Mouse (Mus musculus): Measurements from ENCODE around the gene Polq. TPM values are rescaled to one million over a fixed set of nuclear protein-coding genes. Genes with fewer than 3 reads are reported as not detected.

The Polq gene
- polyA plus RNA-seq (2014; fragmentation: Illumina TruSeq; extraction: RNeasy Lipid Tissue Mini Kit (QIAGEN cat#74804); ENCODE audit: low read depth, low replicate concordance): 1.0 TPM

GRCm38 (mm10) chr16:37011061-37011921 lies at the start of gene Polq:
TSS of gene Polq (plus strand) at chr16:37011786.

DNA sequence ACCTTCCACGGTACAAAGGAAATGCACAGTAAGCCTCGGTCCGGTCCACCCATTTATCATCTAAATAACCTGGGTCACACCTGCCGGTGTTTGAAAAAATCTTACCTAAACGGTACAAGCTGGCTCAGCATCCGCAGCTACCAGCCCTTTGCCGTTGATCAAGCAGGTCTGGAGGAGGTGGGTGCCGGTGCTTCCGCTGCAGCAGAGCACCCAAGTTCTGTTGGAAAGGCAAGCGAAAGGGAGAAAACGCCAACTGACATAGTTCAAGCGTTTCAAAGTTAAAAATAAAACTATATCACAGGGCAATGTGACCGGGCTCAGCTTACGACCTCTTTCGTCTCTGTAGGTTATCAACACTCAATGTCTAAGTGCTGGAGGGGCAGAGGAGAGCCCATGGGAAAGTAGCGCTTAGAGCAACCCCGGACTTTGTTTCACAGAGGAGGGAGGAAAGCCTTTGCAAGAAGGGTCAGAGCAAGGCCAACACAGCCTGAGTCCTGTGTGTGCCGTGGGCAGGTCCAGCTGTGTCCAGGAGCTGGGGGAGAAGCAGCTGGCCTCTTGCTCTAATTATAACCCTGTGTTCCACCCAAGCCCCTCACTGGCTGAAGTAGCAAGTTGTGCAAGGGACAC lies 21.5 kb upstream of the Polq start, which contains the start of gene Fbxo40:
Gene Fbxo40, minus strand, starts transcription at position 469 of the 627 bp plus-strand sequence.

Other genes with a start within 250 kb of the Polq start
- gene Slc15a2, start 226.8 kb upstream of the Polq start, polyA plus RNA-seq (2014; fragmentation: Illumina TruSeq; extraction: RNeasy Lipid Tissue Mini Kit (QIAGEN cat#74804); ENCODE audit: low read depth, low replicate concordance): 12.5 TPM
- gene Iqcb1, start 183.4 kb upstream of the Polq start, polyA plus RNA-seq (2014; fragmentation: Illumina TruSeq; extraction: RNeasy Lipid Tissue Mini Kit (QIAGEN cat#74804); ENCODE audit: low read depth, low replicate concordance): 66.3 TPM
- gene Eaf2, start 136.8 kb upstream of the Polq start, polyA plus RNA-seq (2014; fragmentation: Illumina TruSeq; extraction: RNeasy Lipid Tissue Mini Kit (QIAGEN cat#74804); ENCODE audit: low read depth, low replicate concordance): 2.1 TPM
- gene Golgb1, start 136.6 kb upstream of the Polq start, polyA plus RNA-seq (2014; fragmentation: Illumina TruSeq; extraction: RNeasy Lipid Tissue Mini Kit (QIAGEN cat#74804); ENCODE audit: low read depth, low replicate concordance): 60.5 TPM
- 2.4 TPM for gene Hcls1, start 76.8 kb upstream of the Polq start, polyA plus RNA-seq (2014; fragmentation: Illumina TruSeq; extraction: RNeasy Lipid Tissue Mini Kit (QIAGEN cat#74804); ENCODE audit: low read depth, low replicate concordance)
- gene Fbxo40, start 21.3 kb upstream of the Polq start, polyA plus RNA-seq (2014; fragmentation: Illumina TruSeq; extraction: RNeasy Lipid Tissue Mini Kit (QIAGEN cat#74804); ENCODE audit: low read depth, low replicate concordance): 0.93 TPM